Mouse (Mus musculus) myocyte (in vitro differentiated cells): Measurements from ENCODE around the gene Eno1. TPM values are rescaled to one million over a fixed set of nuclear protein-coding genes. Genes with fewer than 3 reads are reported as not detected.

Experiments
- H3K27me3 ChIP-seq: one replicate; pipeline ENCODE4 v1.6.1; 2011; ENCODE audit not compliant: control insufficient read depth, insufficient read depth, insufficient read length
- H3K36me3 ChIP-seq: one replicate; pipeline ENCODE4 v1.6.1; 2011; ENCODE audit not compliant: control insufficient read depth, insufficient read depth
- H3K4me2 ChIP-seq: one replicate; pipeline ENCODE4 v1.6.1; 2011; ENCODE audit warnings: low read depth, control low read depth
- H3K4me3 ChIP-seq: one replicate; pipeline ENCODE4 v1.5.1; 2011; ENCODE audit warnings: mild to moderate bottlenecking, control low read depth, moderate library complexity
- H3K79me2 ChIP-seq: one replicate; pipeline ENCODE4 v1.6.1; 2011; ENCODE audit not compliant: control insufficient read depth, insufficient read depth
- H3ac ChIP-seq: one replicate; pipeline ENCODE4 v1.6.1; 2011; ENCODE audit not compliant: control insufficient read depth, insufficient read length
- CEBPB ChIP-seq: IDR thresholded peaks from 2 replicates; pipeline ENCODE4 v1.6.1; 2011; ENCODE audit warnings: mild to moderate bottlenecking, moderate library complexity; ENCODE audit not compliant: poor library complexity, insufficient read depth, severe bottlenecking
- E2F4 ChIP-seq: IDR thresholded peaks from one replicate; pipeline ENCODE4 v1.6.1; 2011; ENCODE audit warnings: mild to moderate bottlenecking, control low read depth, moderate library complexity; ENCODE audit not compliant: insufficient read depth
- MAX ChIP-seq: IDR thresholded peaks from one replicate; pipeline ENCODE4 v1.6.1; 2011; ENCODE audit warnings: low read depth, mild to moderate bottlenecking, control low read depth
- MYOD1 ChIP-seq, 3 experiments: IDR thresholded peaks; one replicate each; pipeline ENCODE4 v1.6.1; 2011; ENCODE audit warnings: control low read depth in 2 of 3, low read depth in 2 of 3, mild to moderate bottlenecking in 2 of 3, moderate library complexity in 1 of 3; ENCODE audit not compliant: insufficient read length in 2 of 3, control insufficient read depth in 1 of 3
- MYOG ChIP-seq, 3 experiments: IDR thresholded peaks; one replicate each; pipeline ENCODE4 v1.6.1; 2011; ENCODE audit warnings: control low read depth in 2 of 3, low read depth in 2 of 3, mild to moderate bottlenecking in 2 of 3; ENCODE audit not compliant: insufficient read length in 2 of 3, control insufficient read depth in 1 of 3, insufficient read depth in 1 of 3
- POLR2A ChIP-seq: IDR thresholded peaks from one replicate; pipeline ENCODE4 v1.6.1; 2011; ENCODE audit warnings: low read depth, mild to moderate bottlenecking, control low read depth, moderate library complexity; ENCODE audit not compliant: insufficient read length
- POLR2AphosphoS2 ChIP-seq: IDR thresholded peaks from one replicate; pipeline ENCODE4 v1.6.1; 2011; ENCODE audit warnings: low read depth, control low read depth; ENCODE audit not compliant: insufficient read length
- REST ChIP-seq: IDR thresholded peaks from one replicate; pipeline ENCODE4 v1.6.1; 2011; ENCODE audit warnings: mild to moderate bottlenecking, control low read depth, moderate library complexity; ENCODE audit not compliant: insufficient read depth, insufficient read length
- SRF ChIP-seq: IDR thresholded peaks from one replicate; pipeline ENCODE4 v1.6.1; 2011; ENCODE audit warnings: low read depth; ENCODE audit not compliant: control insufficient read depth, insufficient read length
- TCF12 ChIP-seq: IDR thresholded peaks from one replicate; pipeline ENCODE4 v1.6.1; 2011; ENCODE audit warnings: mild to moderate bottlenecking, control low read depth; ENCODE audit not compliant: poor library complexity, insufficient read depth, severe bottlenecking
- TCF3 ChIP-seq: IDR thresholded peaks from one replicate; pipeline ENCODE4 v1.6.1; 2011; ENCODE audit warnings: low read depth, control low read depth; ENCODE audit not compliant: insufficient read length
- USF1 ChIP-seq: IDR thresholded peaks from one replicate; pipeline ENCODE4 v1.6.1; 2011; ENCODE audit warnings: low read depth, mild to moderate bottlenecking, control low read depth, moderate library complexity
- polyA plus RNA-seq: library from polyadenylated mRNA; unstranded; fragments of >200 nt; fragmentation: generic; extraction: Trizol; gene quantifications from one replicate; pipeline ENCODE4 v1.2.1, GENCODE M21; 2012; ENCODE audit warnings: missing spikeins

The Eno1 gene
- polyA plus RNA-seq, 1 experiment: 1,358 TPM

- peaks cover 74% of the 10 kb centered on the region for H3K79me2 ChIP-seq
- H3K36me3 ChIP-seq: peaks cover 71% of the 10 kb centered on the region
- H3K27me3 ChIP-seq: no peaks in the 10 kb centered on the region
- peak overlapping the region; percentile 99 for H3K4me3 ChIP-seq
- peak overlapping the region; percentile 96 for H3K4me2 ChIP-seq
- no peak overlapping the region for H3ac ChIP-seq
- TF ChIP-seq CEBPB (no peak), TCF12 (no peak), MAX (no peak), REST (no peak), POLR2AphosphoS2 (no peak), POLR2A (no peak), SRF (no peak), MYOG (IDR thresholded peaks at IDR 0.05; ENCODE audit: control insufficient read depth in 1 of 3, insufficient read depth in 1 of 3, insufficient read length in 2 of 3, low read depth in 2 of 3) (no peak), E2F4 (no peak), USF1 (no peak), MYOD1 (IDR thresholded peaks at IDR 0.05; ENCODE audit: control insufficient read depth in 1 of 3, insufficient read length in 2 of 3, low read depth in 2 of 3) (no peak), TCF3 (no peak)
Measured at GRCm38 (mm10) chr4:150241708-150242107, 5.2 kb downstream of the Eno1 start.

- peak; percentile 25 for TF ChIP-seq POLR2AphosphoS2
- no peak for TF ChIP-seq E2F4
- peak overlapping the region; percentile 96 for H3K4me2 ChIP-seq
Measured at GRCm38 (mm10) chr4:150242745-150243144, 6.2 kb downstream of the Eno1 start.

GRCm38 (mm10) chr4:150245876-150246275, 9.4 kb downstream of the Eno1 start:
- TF ChIP-seq POLR2AphosphoS2 (peak; percentile 73), MAX (no peak), SRF (no peak), CEBPB (no peak), E2F4 (no peak), POLR2A (no peak), TCF12 (peak; percentile 92), REST (no peak), TCF3 (peak; percentile 70), MYOD1 (IDR thresholded peaks at IDR 0.05; ENCODE audit: control insufficient read depth in 1 of 3, insufficient read length in 2 of 3, low read depth in 2 of 3) (peak; percentile 84 to 95 (median 87)), MYOG (IDR thresholded peaks at IDR 0.05; ENCODE audit: control insufficient read depth in 1 of 3, insufficient read depth in 1 of 3, insufficient read length in 2 of 3, low read depth in 2 of 3) (peak; percentile 85 to 99 (median 97)), USF1 (no peak)
- Histone ChIP-seq H3K36me3 (peaks cover 87% of the 10 kb centered on the region), H3ac (no peak overlapping the region), H3K4me2 (peak overlapping the region; percentile 39), H3K27me3 (no peaks in the 10 kb centered on the region), H3K79me2 (peaks cover 35% of the 10 kb centered on the region), H3K4me3 (no peak overlapping the region)

More at GRCm38 (mm10) chr4:150242745-150243144, 6.2 kb downstream of the Eno1 start:
- peaks cover 81% of the 10 kb centered on the region for H3K36me3 ChIP-seq
- no peak overlapping the region for H3ac ChIP-seq
- no peak overlapping the region for H3K4me3 ChIP-seq
- no peaks in the 10 kb centered on the region for H3K27me3 ChIP-seq
- peaks cover 66% of the 10 kb centered on the region for H3K79me2 ChIP-seq

GRCm38 (mm10) chr4:150248009-150248408, 11.5 kb downstream of the Eno1 start:
- Histone ChIP-seq H3ac (no peak overlapping the region), H3K36me3 (peaks cover 69% of the 10 kb centered on the region), H3K79me2 (peaks cover 13% of the 10 kb centered on the region), H3K27me3 (no peaks in the 10 kb centered on the region), H3K4me3 (no peak overlapping the region), H3K4me2 (no peak overlapping the region)
- TF ChIP-seq USF1: no peak
- TF ChIP-seq POLR2A: peak; percentile 57
- no peak for TF ChIP-seq E2F4
- TF ChIP-seq POLR2AphosphoS2: peak; percentile 85
- TF ChIP-seq MYOG (IDR thresholded peaks at IDR 0.05; ENCODE audit: control insufficient read depth in 1 of 3, insufficient read depth in 1 of 3, insufficient read length in 2 of 3, low read depth in 2 of 3): no peak

GRCm38 (mm10) chr4:150248917-150249316, 12.4 kb downstream of the Eno1 start:
- TF ChIP-seq POLR2AphosphoS2: peak; percentile 78
- TF ChIP-seq CEBPB: no peak
- TF ChIP-seq POLR2A: peak; percentile 57
- peak in 1 of 3 experiments; percentile 16 for TF ChIP-seq MYOG (IDR thresholded peaks at IDR 0.05; ENCODE audit: control insufficient read depth in 1 of 3, insufficient read depth in 1 of 3, insufficient read length in 2 of 3, low read depth in 2 of 3)
- no peak overlapping the region for H3ac ChIP-seq

More at GRCm38 (mm10) chr4:150248917-150249316, 12.4 kb downstream of the Eno1 start:
- Histone ChIP-seq H3K4me3 (no peak overlapping the region), H3K27me3 (no peaks in the 10 kb centered on the region), H3K36me3 (peaks cover 60% of the 10 kb centered on the region), H3K79me2 (peaks cover 4% of the 10 kb centered on the region), H3K4me2 (no peak overlapping the region)
